Mouse (Mus musculus): ENCODE measurements around the gene Abi3bp.

The Abi3bp gene

DNA sequence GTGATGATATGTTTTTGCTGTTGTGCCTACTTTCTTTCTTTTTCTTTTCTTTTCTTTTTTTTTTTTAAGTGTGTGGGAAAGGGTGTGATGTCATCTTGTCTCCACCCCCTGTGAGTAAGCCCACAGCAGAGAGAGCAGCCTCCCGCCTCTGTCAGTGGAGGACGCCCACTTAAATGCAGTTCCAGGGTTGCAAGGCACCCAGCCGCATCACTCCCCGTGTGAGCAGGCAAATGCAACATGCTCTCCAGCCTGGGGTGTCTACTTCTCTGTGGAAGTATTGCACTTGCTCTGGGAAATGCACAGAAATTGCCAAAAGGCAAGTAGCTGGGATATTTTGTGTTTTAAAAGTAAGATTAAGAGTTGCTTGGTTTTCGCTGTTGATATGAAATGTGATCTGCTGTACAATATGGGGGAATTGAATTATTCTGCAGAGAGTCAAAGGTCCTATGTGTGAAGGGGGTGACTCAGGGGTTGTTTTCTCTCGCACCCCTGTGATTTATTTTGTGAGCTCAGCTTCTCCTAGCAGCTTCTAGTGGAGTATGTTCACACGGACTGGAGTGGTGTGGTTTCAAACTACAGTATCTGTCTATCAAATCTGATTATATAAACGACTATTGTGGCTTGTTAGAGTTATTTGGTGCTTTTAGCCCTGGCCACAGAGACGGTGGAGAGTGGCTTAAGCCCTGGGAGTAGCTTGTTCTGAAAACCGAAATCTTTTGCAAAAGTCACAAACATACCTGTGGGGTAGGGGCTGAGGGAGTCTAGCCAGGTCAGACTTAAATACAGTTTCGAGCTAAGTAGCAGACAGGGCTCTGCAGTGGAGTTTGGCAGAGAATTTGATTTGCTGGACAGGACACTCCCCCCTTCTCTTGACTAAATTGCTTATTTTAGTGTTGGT, at the start of gene Abi3bp:
TSS of gene Abi3bp (plus strand) at position 202 of the 898 bp plus-strand sequence.
- in situ Hi-C loops (cut with MboI; ENCODE audit: unreplicated experiment in 2 of 2) = no loop called here

DNA sequence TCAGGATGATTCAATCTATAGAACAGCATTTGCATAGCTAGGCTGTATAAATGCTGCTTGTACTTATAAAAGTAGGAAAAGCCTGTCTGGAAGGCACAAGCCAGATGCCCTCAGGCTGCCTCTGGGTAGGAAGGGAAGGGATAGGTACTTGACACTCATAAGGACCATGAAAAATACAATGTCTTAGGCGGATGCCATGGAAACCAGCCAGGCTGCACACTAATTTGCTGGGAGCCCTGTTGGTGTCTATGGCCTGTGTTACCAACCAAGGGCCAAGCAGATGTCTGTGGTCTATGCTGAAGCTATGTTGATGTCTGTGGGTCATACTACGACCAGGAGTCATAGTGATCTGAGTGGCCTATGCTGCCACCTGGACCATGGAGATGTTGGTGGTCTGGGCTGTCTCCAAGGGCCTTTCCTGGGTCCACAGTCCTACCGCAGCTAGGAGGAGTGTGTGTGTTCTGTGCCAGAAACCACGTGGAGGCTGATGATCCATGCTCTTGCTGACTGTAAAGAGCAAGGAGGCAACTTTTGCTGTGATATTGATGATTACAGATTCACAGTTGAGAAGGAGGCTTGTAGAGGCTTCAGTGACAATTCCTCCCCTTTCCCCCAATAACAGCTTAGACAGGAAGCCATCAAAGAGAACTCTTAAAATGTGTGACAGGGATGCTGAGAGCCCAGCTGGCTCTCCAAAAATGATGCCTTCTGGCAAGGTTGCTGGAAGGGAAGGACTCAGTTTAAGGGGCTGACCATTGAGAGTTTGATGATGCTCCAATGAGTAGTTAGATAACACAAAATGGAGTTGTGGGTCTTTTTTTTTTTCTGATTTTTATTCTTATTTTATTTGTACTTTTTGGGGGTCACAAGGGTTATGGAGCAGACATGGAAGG, 42.1 kb upstream of the Abi3bp start:
- in situ Hi-C loops (cut with MboI; ENCODE audit: unreplicated experiment in 2 of 2) = no loop called here

DNA sequence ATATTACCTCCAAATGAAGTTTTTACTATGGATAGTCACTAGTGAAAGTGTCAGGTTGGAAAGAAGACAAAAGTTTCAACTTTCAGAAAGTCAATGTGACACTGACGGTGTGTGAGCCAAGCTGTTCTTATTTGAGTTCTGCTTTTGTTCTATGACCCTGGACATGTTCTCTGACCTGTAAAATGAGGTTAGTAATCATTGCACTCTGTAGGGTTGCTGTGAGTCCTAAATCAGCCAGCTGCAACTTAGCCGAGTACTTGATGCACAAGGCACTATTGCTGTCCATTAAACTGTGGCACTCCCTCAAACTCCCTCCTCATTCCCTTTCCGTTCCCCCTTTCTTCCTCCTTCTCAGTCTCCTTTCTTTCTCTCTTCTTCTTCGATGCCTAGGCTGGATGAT, 37.4 kb upstream of the Abi3bp start:
- in situ Hi-C loops (cut with MboI; ENCODE audit: unreplicated experiment in 2 of 2) = no loop called here

DNA sequence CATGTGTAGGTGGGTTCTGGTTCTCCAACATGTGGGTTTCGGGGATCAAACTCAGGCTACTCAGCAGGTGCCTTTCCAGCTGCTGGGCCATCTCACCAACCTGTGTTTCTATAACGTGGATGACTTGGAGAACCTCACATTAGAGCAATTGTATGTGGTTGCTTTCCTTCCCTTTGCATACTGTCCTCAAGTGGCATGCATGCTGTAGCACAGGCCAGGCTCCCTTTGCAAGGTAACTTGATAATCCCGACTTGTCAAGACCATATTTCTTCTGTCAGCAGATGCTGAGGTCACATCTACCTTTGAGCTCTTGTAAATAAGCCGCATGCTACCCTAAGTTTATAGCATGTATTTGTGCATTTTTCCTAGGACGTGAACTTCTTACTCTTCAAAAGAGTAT, 36.6 kb upstream of the Abi3bp start:
- in situ Hi-C loops (cut with MboI; ENCODE audit: unreplicated experiment in 2 of 2) = no loop called here

DNA sequence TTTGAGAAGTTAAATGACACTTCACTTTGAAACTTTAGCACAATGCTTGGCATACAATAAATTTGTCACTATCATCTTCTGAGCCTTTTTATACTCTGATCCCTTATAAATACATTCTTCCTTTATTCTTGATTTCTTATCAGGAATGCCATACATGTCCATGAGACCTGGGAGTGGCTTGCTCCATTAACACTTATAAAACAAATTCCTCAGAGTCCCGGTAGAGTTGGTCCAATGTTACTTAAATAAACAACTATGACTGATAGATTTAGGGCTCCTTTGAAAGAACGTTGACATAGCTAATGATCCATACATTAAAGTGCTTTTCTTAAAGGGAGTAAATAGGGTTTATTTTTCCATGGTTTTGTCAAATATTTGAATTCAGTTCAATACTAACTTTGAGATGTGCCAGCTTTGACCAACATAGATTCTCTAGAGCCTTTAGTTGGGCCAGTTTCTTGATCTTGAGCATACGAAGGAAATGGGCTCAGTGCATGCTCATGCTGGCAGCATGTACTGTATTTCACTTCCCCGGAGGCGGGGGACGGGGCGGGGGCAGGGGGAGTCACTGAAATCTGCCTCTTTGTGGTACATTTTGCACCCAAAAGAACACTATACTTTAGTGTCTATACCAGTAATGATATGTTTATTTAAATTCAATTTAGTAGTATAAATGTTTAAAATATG, 35.9 kb upstream of the Abi3bp start:
- in situ Hi-C loops (cut with MboI; ENCODE audit: unreplicated experiment in 2 of 2) = no loop called here

DNA sequence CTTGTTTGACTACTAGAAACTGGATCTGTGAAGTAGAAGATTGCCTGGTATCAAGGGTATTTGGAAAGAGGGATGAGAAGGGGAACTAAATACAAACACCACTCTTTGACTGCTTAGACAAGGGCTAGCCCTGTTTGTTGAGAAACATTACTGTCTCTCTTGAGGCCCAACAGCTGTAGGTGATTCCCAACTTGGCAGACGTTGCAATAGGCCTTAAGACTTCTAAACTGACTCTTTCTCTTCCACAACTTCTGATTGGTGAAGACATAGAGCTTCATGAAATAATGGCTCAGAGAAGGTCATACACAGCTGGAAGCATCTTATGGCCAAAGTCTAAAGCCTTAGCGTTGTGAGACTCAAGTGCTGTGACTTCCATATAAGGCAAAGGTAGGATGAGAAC, 26.2 kb upstream of the Abi3bp start:
- in situ Hi-C loops (cut with MboI; ENCODE audit: unreplicated experiment in 2 of 2) = no loop called here

DNA sequence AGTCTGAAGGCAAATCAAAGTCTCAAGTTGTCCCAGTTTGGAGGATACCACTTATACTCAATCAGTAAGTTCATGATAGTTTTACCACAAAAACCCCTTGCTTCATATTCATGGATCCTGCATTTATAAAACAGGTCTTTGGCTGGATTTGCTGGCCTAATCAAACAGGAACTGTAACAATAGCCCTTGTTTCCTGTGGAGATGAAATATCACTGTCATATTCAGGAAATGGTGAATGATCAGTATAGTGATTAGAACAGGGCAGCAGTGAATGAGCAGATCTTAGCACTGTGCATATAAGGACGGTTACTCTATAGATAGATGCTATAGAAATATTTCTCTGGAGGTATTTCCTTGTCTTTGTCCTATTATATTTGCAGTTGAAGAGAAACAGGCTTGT, 25.8 kb upstream of the Abi3bp start:
- in situ Hi-C loops (cut with MboI; ENCODE audit: unreplicated experiment in 2 of 2) = no loop called here

DNA sequence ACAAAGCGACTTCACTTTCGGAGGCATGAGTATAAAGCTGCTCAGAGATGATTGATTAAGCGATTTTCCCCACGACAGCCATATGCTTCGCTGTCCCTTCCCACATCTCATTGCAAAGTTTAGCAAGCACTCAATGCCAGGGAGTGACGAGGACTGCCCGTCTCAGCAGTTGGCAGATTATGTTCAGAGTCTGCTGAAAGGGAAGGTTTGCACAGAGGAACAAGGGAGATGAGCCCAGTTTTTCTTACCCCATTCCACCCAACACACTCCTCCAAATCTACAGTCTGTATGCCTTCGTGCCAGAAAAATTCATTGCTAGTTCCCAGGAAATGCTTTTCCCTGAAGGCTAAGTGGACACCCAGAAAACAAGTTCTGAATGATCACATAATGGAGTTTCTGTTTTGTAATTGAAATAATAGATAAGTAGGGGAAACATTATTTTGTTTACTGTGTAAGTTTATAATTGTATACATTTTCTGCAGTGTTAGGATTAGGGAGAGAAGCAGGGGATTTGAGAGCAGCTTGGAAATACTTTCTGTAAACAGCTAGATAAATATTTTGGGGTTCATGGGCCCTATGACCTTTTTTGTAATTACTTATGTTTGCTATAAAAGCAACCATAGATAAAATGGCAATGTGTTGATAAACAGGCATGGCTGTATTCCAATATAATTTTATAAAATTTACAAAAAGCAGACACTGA, 19.5 kb upstream of the Abi3bp start:
- in situ Hi-C loops (cut with MboI; ENCODE audit: unreplicated experiment in 2 of 2) = no loop called here

DNA sequence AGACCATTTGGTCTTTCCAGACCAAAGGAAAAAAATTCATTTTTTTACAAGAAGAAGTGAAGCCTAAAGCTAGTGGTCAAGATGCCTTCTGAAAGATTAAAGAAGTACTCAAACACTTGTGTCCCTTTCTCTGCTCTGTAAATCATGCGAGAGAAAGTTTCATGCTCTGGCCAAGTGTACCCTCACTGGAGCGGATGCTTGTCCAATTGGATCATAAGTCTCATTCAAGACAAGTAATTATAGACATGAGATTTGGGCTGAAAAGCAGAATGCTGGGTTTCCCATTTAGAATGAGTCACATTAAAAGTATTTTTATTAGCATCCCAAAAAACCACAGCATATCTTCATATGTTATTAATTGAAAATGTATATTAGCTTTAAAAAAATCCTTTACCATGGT, 4.5 kb upstream of the Abi3bp start:
- in situ Hi-C loops (cut with MboI; ENCODE audit: unreplicated experiment in 2 of 2) = no loop called here

DNA sequence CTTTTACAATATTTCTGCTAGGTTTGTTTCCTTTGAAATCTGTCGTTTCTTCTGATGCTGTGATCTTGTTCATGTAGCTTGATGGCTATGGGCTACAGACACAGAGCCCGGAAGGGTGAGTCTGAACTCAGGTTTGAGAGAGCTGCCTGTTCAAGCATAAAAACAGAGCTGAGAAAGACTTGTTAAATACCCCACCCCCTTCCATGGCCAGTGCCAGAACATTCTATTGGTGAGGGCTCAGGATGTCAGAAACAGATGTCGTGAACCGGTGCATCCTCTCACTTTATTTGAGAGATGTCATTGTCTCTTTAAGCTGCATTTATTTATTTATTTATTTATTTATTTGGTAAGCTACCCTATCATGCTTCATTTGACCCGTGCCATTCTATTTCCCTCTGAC, 2.0 kb upstream of the Abi3bp start:
- in situ Hi-C loops (cut with MboI; ENCODE audit: unreplicated experiment in 2 of 2) = no loop called here

DNA sequence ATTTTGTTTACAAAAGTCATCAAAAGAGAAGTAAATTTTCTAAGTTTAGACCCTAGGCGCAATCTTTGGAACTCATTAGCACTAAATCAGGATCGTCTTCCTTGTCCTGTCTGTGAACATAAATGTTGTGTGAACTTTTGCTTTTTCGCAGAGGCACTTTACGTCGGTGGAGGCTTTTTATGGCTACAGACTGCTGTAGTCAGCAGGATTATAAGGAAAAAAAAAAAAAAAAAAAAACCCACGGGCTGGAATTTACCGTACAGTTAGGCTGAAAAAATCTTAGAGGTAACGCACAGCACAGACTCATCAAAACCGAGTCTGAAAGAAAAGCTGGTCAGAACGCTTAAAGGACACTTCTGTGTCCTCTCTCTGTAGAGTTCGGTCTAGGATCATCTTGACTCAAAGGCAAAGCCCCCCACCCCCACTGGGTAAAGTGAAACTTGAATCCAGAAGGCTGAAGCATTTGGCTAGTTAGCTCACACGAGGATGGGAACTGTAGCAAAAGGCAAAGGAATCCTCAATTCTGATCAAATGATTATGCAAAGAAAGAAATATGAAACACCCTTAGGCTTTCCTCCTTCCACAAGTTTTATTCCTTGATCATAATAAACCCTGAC, 1.0 kb downstream of the Abi3bp start:
- in situ Hi-C loops (cut with MboI; ENCODE audit: unreplicated experiment in 2 of 2) = no loop called here

DNA sequence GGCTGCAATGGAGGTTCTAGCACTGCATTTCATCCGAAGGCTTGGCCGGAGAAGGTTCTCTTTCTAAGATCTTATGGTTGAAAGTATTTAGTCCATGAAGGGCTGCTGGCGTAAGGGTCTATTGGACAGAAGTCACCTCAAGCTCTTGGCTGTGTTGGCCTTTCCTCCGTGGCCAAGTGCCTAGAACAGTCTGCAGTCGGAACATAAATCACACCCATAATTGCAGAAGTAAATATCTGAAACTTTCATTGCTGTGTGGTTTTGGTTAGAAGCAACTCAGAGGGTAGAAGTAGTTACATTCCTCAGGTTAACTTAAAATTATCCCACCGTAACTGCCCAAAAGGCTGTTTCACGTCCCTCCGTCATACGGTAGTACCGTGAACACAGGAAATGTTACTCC, 5.8 kb downstream of the Abi3bp start:
- in situ Hi-C loops (cut with MboI; ENCODE audit: unreplicated experiment in 2 of 2) = no loop called here

DNA sequence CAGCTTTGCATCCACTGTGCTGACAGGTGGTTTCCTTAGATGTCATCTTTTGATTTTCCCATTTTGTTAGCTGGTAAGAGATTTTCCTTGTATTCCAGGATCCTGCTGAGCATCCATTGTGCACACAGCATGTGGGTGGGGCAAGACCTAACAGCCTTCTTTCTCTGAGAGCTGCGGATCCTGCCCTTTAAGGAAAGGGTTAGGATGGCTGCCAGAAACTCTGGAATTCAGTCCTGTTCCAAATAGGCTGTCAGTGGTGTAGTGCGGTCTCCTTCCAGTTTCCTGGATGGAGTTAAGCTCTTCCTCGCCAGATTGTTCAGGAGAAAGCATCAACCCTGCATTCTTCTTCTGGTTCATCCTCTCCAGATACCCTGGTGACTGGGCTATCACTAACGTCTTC, 8.8 kb downstream of the Abi3bp start:
- in situ Hi-C loops (cut with MboI; ENCODE audit: unreplicated experiment in 2 of 2) = no loop called here

DNA sequence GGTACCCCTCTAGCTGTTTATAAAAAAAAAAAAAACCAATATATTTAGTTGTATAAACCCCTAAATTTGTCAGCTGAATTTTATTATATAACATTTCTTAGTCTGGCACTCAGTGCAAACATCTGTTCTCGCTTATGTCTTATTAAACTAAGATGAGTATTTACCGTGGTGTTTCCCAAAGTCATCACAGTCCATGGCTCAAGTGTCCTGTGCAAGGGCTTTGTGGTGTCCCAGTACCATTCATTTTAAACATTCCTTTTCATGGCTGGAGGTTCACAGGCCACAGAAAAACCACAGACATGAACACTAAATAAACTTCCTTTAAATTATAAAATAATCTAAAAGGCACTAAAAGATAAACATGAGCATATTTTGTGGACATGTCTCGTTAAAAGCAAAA, 13.2 kb downstream of the Abi3bp start:
- in situ Hi-C loops (cut with MboI; ENCODE audit: unreplicated experiment in 2 of 2) = no loop called here

DNA sequence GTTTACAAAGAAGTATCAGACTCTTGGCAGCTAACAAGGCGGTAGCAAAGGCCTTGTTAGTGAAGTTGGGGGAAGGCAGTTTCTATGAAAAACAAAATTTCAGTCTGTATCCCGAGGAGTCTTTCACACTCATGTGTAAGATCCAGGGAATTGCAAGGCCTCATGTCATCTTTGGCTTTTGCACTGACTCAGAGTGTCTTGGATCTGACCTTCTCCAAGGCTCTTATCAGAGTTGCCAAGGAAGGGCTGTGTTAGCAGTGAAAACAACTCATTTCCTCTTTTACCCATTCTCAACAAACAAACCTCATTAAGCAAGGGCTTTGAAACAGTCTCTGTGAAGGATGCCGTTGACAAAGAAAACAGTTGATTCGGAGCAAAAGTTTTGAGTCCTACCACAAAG, 17.6 kb downstream of the Abi3bp start:
- in situ Hi-C loops (cut with MboI; ENCODE audit: unreplicated experiment in 2 of 2) = no loop called here

DNA sequence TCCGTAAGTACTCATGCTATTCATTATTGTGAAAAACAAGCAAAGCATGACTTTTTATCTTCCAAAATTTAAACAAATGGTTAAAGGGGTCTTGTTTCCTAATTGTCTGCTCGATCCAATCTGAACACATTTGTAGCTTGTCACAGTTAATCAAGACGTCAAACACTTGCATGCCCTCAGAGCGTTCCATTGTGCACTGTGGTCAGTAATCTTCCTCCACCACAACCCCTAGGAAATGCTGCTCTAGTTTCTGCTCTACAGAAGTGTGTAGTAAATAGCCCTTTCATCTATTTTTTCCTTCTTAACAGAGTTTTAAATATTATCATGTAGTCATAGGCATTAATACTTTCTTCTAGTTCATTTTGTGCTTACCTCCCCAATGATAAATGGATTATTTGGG, 19.1 kb downstream of the Abi3bp start:
- in situ Hi-C loops (cut with MboI; ENCODE audit: unreplicated experiment in 2 of 2) = no loop called here

DNA sequence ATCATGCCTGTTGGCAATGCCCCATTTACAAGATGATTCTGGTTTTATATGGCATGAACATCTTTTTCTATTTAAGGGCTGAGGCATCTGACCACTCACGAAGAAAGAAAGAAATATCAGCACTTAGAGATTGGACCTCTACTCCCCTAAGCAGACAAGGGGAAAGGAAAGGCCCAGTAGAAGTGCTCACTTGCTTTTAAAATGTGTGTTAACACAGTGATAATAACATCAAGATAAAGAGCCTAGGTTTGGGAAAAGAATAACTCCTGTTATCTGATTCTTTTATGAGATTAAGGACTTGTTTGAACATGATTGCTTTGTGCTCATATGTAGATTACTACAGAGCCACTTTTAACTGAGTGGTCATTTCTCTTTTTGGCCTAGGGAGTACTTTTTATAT, 21.0 kb downstream of the Abi3bp start:
- in situ Hi-C loops (cut with MboI; ENCODE audit: unreplicated experiment in 2 of 2) = no loop called here

DNA sequence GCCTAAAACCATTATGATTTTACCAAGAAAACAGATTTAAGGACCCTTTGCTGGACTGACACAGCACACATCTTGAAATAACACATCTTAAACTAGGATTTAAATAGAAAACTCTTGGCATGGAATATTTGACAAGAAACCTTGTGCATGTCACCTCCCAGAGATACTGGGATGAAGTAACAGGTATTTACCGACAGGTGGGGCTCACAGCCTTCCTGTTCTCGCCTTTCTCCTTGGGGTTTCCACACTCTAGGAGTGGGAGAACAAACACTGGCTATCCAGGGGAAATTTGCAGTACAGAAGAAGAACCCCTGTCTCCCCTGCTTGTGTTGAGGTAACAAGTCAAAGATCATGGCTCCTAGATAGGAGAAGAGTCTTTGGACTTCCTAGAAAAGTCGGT, 22.8 kb downstream of the Abi3bp start:
- in situ Hi-C loops (cut with MboI; ENCODE audit: unreplicated experiment in 2 of 2) = no loop called here

DNA sequence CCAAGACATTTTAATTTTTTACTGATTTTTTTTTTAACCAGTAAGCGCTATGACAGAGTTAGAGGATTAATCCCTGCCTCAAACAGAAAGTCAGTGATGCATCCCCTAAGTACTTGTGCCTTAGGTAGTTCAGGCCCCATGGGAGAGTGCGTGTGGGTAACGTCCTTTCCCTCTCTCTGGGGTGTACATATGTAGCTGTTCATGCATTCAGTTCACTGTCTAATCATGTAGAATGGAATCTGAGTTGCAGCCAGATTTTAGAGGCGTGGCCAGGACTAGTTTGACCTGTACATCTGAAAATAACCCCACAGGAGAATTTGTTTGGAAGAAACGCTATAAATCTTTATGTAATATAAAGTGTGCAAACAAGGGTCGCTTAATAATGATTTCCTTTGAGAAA, 23.4 kb downstream of the Abi3bp start:
- in situ Hi-C loops (cut with MboI; ENCODE audit: unreplicated experiment in 2 of 2) = no loop called here

DNA sequence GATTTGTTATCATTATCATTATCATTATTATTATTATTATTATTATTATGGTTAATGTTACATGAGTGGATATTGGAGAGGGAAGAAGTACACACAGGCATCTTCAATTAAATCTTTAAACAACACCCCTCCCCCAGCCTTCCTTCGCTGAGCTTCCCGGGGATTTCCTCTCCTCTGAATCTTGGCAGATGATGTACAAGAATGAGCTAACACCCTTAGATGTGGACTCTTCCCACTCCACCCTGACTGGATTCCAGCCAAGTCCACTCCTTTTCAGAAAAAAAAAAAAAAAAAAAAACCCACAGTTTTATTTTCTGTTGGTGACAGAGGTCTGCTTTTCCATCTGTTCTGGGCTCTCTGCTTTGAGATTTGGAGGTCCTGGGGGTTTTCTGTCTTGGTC, 23.8 kb downstream of the Abi3bp start:
- in situ Hi-C loops (cut with MboI; ENCODE audit: unreplicated experiment in 2 of 2) = no loop called here
